ENCODE assay signal across 13 mouse cellular contexts in genomic region chr17:29154247-29154646, GRCm38 (mm10). TPM values are rescaled to one million over a fixed set of nuclear protein-coding genes. Genes with fewer than 3 reads are reported as not detected.
"Had no signal": no experiment of that assay in that cellular context is flagged by ENCODE, and none has a peak within 500 bp of the region (broad histone marks: within the 10 kb centered on the region; RNA-seq: fewer than 3 reads in every experiment).

No protein-coding gene starts in this region.

- H3K9me3 ChIP-seq: limb, embryonic 13.5 days; liver, embryonic 13.5 days; midbrain, embryonic 12.5 days had no signal

- DNase-seq: layer of hippocampus, adult 9-11 months; layer of hippocampus, postnatal 36 days; left cerebral cortex, postnatal 4 days; liver, embryonic 13.5 days; lung, adult 18-20 months; lung, postnatal 36 days; right cerebral cortex, adult 18-20 months; right cerebral cortex, postnatal 25 days; thymus, postnatal 4 days had no signal

- H3K27me3 ChIP-seq: limb, embryonic 13.5 days; liver, embryonic 13.5 days; midbrain, embryonic 12.5 days had no signal

- H3K9ac ChIP-seq: limb, embryonic 13.5 days; liver, embryonic 13.5 days; midbrain, embryonic 12.5 days had no signal

- H3K4me3 ChIP-seq: limb, embryonic 13.5 days; liver, embryonic 13.5 days; midbrain, embryonic 12.5 days had no signal

- H3K27ac ChIP-seq: limb, embryonic 13.5 days; liver, embryonic 13.5 days; midbrain, embryonic 12.5 days had no signal

- H3K4me1 ChIP-seq: liver, embryonic 13.5 days had no signal

- H3K36me3 ChIP-seq: limb, embryonic 13.5 days; liver, embryonic 13.5 days; midbrain, embryonic 12.5 days had no signal

RNA-seq across cellular contexts. Expression of gene Rab44, which starts 40.3 kb away (rescaled TPM):
- total RNA-seq: layer of hippocampus, adult 18-20 months; layer of hippocampus, postnatal 36 days had no signal
- polyA plus RNA-seq: neural tube, embryonic 14.5 days had no signal
